Mouse (Mus musculus) left cerebral cortex, postnatal 4 days (tissue): ENCODE data around the gene Cd180. TPM values are rescaled to one million over a fixed set of nuclear protein-coding genes. Genes with fewer than 3 reads are reported as not detected.

Experiments
- DNase-seq: peaks from one replicate; pipeline ENCODE4 v3.0.0-alpha.2; 2022
- intact Hi-C: fragments of 180-260 bp; cut with DNase I; formaldehyde crosslinking; loops from one replicate; pipeline ENCODE4 v1.15.1; 2025
- total RNA-seq, 2 experiments: library from RNA; stranded (reverse); gene quantifications; 2 replicates each; pipeline ENCODE4 v1.2.3; 2021

Cd180 gene
- 1 to 10 TPM; 1.4 to 2.2 TPM for total RNA-seq

DNA sequence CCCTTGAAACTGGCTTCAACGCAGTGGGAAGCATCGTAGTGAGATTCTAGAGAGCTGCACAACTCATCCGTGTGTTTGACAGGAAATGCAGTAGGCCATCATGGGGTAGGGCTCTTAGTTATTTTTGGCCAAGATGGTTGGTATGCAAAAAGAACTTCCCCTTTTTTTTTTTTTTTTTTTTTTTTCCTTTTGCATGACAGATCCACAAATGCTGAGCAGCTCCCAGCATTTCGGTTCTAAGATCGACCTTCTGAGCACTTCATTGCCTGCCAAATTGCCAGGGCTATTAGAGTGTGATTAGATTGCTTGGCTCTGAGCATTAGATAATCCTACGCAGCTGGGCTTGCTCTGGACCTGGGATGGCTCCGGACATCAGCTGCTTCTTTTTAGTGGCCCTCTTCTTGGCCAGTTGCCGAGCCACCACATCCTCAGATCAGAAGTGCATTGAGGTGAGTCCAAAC is at the start of gene Cd180:
Cd180 (plus strand) TSS at position 218 of the 461 bp plus-strand sequence.
- intact Hi-C loops = loop anchor here (10.0 kb wide), 1 partner anchor 181 kb away; no protein-coding TSS in a partner anchor
- DNase-seq = peak; percentile 54

DNA sequence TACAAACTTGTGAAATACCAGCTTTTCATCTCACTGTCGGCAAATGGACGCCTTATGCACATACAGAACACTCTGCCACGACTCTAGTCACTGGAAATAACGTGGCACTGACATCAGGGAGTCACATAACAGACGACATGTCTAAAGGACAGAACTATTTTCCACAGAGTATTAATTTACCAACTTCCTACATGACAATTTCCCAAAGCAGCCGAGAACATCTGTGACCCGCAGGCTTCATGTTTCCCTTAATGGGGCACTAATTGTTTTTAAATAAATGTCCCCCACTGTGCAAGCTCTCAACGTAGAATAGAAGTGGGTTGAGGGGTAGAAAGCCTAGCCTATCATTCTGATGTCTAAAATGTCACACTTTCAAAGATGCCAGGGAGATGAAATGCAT is 49.0 kb upstream of the Cd180 start:
- DNase-seq = no peak
- intact Hi-C loops = loop anchor here (10.0 kb wide), 1 partner anchor 310 kb away; no protein-coding TSS in a partner anchor

DNA sequence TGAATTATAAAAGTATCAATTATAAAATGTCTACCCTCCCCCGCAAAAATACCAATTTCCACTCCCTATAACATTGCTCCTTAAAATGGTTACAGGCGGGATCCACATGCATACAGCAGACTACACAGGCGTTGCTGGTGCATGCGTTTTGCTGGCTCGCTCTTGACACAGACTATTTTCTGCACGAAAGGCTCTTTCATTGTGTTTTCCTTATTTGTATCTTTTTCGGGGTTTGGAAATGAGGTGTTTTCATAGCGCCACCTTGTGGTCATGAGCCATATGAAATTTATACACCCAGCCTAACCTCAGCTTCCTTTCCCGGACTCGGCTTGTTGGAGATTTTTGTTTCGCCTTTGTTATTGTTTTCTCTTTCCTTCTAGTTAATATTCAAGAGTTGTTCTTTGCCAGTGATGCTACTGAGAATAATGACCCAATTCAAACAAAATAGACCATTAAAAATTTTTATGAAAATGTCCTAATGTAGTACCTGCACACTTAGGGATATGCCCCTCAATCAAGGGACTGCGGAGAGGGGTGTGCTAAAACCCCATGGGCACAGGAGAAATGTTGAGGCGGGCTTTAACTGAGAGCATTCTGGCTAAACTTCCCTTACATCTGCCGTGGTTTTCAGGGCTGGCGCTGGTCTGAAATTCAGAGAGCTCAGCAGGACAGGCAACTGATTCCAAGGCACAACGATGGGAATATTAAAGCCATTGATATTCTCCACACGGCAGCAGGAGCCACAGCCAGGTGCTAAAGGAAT is 48.4 kb upstream of the Cd180 start:
- intact Hi-C loops = loop anchor here (5.0 to 10.0 kb wide), 2 partner anchors 310 to 918 kb away; no protein-coding TSS in a partner anchor

DNA sequence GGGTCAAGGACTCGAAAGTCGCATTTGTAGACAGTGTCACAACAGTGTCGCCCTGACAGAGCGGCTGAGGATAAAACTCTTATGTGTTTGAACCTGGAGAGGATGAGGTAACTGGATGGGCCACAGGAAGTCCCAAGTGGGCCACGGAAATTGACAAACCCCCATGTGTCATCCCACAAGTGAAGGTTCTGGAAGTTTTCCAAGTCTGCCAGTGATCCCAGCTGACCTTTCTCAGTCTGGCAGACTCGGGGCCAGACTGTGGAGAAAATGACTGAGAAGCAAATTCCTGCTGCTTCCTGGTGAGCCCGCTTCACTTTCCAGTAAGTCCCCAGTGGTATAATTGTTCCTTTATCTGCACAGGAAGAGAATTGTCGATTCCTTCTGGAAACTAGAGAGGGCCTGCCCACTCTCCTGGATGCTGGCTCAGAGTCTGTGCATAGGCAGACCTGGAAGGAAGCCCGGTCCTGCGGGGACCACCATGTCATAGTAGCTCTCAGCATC is 47.0 kb upstream of the Cd180 start:
- intact Hi-C loops = loop anchor here (5.0 to 10.0 kb wide), 2 partner anchors 312 to 919 kb away; no protein-coding TSS in a partner anchor
- peak; percentile 72 for DNase-seq

More for the DNA sequence above, 48.4 kb upstream of the Cd180 start:
- DNase-seq = peak; percentile 64

DNA sequence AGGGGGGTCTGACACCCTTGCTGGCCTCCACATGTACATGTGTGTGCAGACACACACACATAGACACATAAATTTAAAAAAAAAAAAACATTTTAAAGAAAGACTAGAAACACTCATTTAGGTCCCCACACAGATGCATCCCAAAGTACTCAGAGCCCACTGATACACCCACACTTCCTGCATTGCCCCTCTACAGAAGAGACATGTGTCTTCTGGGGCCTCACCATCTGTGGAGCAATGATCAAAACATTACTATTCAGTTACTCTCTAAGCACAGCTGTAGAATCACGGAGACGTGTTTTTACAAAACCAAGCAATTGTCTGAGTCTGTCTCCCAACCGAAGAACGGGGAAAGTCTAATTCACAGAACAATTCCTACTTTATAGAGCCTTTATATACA is 45.8 kb upstream of the Cd180 start:
- DNase-seq = no peak
- intact Hi-C loops = loop anchor here (5.0 to 10.0 kb wide), 2 partner anchors 313 to 920 kb away; no protein-coding TSS in a partner anchor

DNA sequence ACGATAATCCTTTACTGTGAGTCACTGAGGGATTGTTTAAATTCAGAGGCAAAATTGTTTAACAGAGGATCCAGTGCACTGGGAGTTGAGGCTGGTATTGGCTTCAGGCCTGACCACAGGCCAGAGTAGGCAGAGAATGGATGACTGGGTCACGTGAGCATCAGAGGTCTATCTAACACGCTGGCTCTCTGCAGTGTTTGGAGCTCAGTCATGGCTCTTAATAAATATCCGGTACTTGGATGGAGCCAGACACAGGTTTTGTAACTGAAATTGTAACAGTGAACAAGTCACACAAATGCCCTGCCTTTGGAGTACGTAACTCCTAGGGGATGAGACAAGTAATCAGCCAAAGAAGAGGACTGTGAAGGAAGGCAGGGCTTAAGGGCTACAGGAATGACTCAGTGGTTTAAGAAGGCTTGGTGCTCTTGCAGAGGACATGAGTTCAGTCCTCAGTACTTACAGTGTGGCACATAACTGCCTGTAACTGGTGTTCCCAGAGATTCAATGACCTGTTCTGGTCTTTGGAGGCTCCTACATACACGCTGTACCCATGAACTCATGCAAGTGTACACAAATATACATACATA is 41.0 kb upstream of the Cd180 start:
- intact Hi-C loops = loop anchor here (5.0 kb wide), 1 partner anchor 1800 kb away; no protein-coding TSS in a partner anchor
- DNase-seq = no peak

DNA sequence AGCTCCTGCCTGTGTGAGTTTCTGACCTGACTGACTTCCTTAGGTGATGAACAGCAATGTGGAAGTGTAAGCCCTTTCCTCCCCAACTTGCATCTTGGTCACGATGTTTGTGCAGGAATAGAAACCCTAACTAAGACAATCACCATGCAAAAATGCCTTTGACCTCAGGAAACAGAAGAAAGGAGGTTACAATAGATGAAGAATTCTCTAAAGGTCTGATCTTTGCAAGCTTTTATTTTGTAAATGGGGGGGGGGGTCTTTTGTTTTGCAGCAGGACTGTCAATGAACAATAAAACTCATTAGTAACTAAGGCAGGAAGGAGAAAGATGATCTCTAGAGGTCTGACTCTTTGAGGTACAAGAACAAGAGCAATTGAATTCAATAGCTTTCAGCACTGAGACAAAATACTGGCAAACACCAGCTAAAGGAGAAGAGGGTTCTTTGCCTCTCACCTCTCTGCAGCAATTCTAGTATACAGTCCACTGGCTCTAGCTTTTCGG is 38.2 kb upstream of the Cd180 start:
- DNase-seq = no peak
- intact Hi-C loops = no loop called here

DNA sequence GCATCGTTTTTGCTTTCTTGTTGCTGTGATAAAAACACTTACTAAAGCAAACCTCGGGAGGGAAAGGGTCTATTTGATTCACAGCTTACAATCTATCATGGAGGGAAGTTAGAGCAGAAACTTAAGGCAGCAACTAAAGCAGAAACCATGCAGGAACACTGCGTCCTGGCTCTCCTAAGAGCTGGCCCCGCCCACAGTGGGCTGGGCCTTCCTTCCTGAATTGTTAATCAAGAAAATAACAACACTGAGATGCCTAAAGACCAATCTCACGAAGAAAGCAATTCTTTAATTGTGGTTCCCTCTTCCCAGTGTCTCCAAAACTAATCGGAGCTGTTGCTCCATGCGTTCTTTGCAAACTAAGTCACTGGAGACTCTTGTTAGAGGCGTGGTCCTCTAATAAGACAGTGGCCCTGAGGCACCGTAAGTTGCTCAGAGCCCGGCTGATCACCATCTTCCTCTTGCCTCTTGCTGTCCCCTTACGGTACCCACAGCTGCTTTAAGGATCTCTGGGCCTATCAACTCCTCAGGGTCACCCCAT is 37.1 kb upstream of the Cd180 start:
- DNase-seq = no peak
- intact Hi-C loops = no loop called here

DNA sequence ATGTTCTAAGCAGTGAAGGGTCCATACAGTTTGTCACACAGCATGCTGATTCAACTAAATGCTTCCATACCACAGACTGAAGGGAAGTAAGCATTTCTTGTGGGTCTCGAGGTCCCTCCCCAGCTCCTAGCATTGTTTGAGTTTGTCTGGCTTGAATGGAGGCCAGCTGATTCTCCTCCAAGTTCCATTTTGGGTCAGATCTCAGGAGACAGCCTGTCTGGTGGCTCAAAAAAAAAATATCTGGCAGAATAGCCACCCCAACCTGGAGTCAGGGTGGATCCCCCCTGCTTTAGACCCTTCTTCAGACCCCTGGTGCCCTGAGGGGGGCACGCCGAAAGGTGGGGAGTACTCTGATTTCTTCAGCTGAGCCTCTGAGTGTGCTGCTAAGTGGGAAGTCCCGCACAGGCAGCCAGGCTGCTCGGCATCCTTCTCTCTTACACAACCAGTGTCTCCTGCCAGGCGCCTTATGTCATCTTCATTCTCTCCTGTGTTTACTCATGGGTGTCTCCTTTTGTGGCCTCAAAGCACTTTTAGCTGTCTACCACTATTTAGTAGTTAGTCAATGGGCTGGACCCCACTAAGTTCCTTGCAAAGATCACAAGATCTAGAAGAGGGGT is 35.0 kb upstream of the Cd180 start:
- intact Hi-C loops = no loop called here
- DNase-seq = peak; percentile 24

DNA sequence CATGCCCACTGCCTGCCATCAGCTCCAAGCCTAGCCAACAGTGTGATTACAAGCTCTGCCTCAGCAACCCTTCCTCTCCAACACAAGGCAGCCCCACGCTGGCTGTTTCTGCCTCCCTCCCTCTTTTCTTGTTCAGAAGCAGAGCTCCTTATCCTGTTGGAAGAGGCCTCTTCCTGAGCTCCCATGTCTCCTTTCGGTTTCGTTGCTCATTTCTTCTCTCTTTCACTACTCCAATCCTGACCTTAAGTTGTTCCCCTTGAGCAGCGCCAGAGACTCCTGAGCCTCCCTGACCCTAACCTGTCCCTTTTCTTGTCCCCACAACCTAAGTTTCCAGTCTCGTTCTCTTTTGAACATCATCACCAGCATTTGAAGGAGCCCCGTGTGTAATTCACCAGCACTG is 29.3 kb upstream of the Cd180 start:
- intact Hi-C loops = no loop called here
- DNase-seq = no peak

DNA sequence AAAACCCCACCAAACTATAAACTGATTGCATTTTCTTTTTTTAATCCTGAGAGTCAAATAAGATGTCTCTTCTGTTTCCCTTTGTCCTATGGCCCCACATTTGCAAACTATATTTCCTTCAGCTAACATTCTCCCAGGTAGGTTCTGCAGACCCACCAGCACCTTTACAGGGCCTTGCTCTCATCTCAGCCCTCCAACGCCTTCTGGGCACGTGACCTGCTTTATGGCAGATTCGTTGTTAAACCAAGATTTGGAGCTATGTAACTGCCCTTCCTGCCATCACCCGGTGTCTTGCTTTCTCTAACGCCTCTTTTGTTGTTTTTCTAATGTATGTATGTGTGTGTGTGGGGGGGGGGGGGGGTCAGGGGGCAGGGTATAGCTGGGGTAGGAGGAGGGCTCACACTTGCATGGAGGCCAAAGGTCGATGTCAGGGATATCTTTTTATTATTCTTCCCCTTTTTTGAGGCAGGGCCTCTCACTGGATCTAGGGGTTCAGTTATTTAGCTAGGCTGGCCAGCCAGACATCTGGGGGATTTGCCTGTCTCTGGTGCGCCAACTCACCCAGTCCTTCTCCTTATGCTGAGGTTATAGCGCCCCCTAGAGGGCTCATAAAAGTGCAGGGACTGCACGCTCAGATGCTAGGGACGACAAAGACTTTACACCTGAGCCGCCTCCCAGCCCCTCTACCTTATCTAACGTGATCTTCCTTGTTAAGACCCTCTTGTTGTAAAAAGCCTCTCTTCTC is 28.3 kb upstream of the Cd180 start:
- peak; percentile 53 for DNase-seq
- intact Hi-C loops = no loop called here

DNA sequence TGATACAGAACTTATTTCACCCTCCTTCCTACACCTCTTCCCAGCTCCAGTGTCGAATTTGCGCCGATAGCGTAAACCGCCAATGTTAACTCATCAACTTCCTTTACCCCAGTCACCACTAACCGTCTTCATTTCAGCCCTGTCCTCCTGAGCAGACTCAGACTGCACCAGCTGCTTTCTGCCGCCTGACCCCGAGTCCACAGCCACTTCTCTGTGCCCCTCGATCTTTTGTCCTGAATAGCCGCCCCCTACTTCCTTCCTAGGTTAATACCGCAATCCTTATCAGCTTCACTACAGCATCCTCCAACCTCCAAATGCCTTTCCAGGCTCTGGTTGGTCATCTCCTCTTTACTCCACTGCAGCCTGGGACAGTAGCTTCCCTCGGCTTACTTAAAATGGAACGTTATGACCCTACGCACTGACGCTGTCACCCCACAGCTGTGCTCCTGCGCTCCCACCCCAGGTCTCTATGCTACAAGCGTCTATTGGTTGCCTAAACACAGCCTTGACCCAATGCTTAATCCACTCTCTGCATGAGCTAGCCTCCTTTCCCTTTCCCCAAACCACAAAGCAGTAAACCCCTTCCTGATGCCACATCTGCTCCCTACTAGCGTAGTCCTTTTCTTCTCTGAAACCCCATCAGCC is 27.6 kb upstream of the Cd180 start:
- DNase-seq = no peak
- intact Hi-C loops = no loop called here

DNA sequence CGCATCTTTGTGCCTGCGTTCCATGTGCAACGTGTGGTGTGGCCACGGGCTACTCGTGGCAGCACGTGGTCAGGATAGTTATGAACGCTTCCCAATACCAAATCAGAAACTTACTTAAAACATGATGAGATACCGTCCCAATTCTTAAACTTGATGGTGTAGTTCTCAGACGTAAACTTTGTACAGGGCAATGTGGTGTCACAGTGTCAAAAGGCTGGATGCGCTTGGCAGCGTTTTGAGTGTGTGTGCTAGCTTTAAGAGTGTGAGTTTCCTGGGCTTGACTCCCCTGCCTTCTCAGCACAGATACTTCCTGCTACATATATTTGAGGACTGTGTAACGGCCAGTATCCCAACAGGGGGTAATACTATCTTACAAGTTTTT is 27.1 kb upstream of the Cd180 start:
- no peak for DNase-seq
- intact Hi-C loops = no loop called here

DNA sequence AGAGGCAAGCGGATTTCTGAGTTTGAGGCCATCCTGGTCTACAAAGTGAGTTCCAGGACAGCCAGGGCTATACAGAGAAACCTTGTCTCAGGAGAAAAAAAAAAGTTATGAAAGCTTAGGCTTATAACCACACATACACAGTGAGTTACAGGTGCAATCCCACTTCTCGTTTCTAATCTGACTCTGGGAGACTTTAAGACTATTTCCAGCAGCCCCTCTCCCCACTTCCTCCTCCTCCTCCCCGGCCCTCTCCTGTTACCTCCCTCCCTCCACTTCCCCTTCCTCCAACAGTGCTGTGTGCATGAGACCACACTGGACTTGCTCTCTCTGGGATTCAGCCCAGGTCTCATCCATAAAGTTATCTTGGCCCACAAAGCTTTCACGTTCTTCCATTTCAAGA is 26.6 kb upstream of the Cd180 start:
- no peak for DNase-seq
- intact Hi-C loops = no loop called here

DNA sequence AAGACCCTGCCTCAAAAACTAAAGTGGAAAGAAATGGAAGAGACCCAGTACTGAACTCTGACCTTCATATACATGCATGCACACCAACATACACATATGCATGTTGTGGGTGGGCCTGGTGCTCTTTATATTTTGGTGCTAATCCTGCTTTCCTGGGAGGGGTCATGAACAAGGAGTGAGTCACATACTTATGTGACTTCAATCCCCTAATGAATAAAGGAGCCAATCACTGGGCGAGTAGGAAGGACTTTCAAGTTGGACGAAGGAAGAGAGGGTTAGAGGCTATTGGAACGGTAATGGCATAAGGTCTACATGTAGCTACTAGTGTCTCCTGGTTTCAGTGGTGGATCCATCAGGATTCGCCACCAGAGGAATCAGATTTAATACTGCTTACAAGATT is 26.0 kb upstream of the Cd180 start:
- no peak for DNase-seq
- intact Hi-C loops = no loop called here

DNA sequence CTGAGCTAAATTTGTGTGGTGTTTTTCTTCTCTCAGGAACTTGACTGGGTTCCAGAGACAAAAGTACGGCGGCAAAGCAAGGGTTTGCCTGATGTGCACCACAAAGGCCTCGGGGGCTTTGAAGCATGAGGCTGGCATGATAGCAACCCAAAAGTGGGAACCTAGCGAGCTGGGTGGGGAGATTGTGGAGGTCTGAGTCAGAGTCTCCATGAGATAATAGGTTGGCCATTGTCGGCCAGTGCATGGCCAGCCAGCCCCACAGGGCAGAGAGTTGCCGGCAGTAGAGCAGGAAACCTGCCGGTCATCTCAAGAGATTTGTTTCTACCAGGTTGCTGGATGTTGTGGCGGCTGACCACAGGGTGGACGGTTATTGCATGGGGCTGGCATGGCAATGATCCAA is 25.5 kb upstream of the Cd180 start:
- DNase-seq = no peak
- intact Hi-C loops = no loop called here

DNA sequence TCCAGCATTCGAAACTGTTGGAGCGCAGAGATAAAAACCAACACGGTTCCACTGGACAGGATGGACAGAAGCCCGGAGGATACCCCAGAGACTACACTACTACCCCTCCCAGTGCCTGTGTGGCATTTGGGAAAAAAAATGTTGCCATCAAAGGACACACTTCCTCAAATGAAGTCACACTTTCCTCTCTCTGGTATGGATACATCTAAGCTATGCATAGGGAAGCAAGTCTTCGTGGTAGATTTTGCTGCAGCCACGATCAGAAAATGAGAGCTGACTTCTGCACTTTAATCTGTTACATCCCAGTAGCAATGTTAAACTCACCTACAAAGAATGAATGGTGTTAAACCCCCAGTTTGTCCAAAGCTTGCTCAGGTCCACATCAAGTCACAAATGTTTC is 24.4 kb upstream of the Cd180 start:
- intact Hi-C loops = no loop called here
- DNase-seq = no peak

DNA sequence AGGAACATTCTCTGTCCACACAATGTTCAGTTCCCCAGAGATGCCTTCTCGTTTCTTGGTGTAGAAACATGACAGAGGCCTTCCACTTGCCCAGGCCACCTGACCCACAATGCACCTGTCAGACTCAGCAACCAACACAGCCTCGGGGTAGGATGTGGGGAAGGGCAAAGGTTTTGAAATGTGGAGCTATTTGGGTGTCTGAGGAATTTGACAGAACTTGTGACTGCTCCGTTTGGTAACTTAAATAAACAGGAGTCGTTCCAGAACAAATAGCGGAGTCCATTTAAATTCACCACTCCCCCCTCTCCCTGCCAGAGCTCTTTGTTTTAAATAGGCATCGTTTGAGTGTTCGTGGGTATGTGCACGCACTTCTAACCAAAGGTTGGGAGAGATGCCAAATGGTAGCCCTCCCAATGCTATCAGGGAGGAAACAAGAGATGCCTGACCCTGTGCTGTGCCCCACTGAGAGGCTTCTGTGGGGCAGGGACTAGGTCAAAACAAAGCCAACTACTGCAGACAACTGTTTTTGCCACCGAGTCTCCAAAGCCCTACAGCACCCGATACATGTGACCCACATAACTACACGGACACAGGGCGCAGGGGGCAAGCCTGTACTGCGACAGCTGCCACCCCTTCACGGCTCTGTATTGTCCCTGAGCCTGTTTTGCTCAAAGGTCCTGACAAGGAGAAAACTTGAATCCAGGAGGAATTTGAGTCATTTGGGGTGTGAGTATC is 23.7 kb upstream of the Cd180 start:
- intact Hi-C loops = no loop called here
- no peak for DNase-seq

DNA sequence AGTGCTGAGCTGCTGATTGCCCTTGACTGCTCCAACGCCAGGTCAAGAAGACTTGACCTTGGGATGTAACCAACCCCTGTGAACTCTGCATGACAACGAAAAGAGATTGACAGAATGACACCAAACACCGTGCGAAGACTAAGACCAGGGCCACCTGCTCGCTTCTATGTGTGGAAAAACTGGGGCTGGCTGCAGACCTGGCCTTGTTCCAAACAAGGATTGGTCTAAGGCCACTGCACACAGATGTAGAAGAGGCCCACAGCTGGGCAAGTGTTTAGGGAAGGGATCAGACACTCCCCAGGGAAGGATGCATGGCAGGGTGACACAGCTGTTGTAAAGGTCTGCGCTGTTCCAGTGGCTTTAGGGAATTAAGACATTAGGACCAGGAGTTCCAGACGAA is 22.9 kb upstream of the Cd180 start:
- intact Hi-C loops = no loop called here
- DNase-seq = no peak
